Mouse (Mus musculus): ENCODE measurements at regions not wholly inside any gene's neighbourhood (a gene's known extent, or its start where the extent isn't known, plus 50 kb on each side); places are given as distances from the start of the nearest gene placed in this dataset.

DNA sequence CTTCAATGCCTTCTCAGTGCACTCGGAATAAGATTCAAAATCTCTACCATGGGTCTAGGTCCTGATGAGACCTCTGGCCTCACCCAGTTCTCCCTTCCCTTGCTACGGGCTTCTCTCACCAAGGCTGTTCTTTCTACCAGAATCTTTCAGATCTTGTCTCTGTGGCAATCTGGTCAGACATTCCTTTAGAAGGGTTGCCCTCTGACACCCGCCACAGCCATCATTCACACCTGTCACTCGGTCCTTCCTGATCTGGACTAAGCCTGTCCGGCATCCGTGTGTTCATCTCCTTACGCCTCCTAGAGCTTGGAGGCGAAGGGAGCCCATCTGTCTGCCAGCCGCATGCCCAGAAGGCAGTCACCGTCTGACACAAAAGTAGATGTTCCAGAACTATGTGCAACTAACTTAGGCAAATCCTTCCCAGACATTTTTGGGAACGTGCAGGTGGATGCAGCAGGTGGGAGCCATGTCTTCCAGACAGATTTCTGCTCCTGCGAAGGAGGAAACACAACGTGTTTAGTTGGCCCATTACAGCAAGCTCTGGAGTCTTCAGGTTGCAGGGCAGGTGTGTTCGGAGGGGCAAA lies 77.7 kb downstream of the Fam76b start:
- DNase-seq (ENCODE audit: low read depth): no peak

DNA sequence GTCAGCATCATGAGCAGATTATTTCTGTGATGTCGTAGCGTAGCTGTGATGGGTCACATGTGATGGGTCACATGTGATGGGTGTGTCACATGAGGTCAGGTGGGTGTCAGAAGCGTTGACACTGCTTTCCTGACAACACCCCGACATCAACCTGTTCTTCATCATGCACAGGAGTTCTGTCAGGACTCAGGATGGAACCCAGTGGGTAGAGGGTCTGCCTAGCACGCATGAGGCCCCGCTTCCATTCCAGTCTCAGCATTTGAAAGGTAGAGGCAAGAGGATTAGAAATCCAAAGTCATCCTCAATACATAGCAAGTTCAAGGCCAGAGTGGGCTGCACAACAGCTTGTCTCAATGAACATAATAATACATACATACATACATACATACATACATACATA lies 79.2 kb downstream of the Fam76b start:
- DNase-seq (ENCODE audit: low read depth): no peak

DNA sequence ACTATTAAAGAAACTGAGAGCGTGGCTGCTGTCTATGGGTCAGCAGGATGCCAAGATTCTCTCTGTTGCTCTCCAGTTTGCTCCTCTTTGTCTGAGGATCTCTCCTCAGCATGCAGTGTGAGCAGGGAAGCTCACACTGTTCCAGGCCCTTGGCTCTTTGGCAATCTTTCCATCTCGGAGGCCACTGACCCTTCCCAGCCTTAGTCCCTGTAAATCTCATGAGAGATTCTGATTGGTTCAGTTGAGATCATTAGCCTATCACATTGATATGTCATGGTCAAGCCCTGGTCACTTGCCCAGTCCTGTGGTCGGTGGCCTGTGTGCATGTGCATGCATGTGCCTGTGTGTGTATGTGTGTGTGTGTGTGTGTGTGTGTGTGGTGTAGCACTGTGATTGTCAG lies 82.1 kb downstream of the Fam76b start:
- DNase-seq (ENCODE audit: low read depth): no peak

DNA sequence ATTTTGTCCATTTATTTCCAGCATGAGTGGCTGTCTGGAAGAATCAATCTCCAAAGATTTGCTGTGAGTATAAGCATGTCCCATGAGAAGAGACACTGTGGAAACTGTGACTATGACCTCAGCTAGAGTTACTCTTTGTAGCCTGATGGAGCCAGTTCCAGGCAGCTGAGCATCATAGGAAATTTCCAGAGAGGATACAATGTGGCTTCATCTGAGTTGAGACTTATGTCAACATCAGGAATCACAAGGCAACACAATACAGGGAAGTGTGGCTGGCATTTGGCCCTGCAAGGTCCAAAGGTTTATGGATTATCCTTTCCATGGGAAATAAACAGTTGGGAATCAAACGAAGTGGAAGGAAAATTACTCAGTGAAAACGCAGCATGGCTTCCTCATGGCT lies 82.6 kb downstream of the Fam76b start:
- DNase-seq (ENCODE audit: low read depth): no peak

DNA sequence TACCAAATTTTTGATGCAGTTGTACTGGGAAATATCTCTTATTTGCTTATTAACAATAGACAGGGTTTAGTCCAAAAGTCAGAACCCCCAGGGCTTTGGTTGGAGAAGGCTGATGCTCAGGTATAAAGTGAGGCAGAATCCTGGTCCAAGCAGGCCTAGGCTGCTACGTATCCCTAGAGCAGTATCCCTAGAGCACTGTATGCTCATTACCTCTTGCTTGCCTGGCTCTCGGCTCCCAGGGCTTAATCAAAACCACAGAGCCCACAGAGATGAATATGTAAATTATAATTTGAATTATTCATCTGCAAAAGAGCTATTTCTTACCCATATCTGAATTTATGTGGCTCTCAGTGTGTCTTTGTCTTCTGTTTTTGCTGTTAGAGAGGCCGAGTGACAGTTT lies 85.9 kb downstream of the Fam76b start:
- no peak for DNase-seq (ENCODE audit: low read depth)

DNA sequence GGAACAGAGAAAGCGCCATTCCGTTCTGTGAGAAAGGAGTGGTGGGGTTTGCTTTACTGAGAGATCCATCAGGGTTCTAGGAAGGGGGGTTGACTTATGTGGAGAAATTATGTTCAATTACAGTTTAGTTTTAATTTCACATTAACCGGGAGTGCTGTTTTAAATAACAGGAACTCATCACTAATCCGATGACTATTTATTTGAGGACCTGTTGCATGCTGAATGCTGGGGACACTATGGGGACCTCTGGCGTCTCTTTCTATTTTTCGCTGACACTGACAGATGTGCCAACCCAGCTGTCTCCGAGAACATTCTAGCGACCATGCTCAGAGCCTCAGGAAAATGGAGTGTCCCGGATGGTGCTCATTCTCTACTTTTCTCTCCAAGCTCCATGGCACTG lies 86.6 kb downstream of the Fam76b start:
- DNase-seq (ENCODE audit: low read depth): no peak

DNA sequence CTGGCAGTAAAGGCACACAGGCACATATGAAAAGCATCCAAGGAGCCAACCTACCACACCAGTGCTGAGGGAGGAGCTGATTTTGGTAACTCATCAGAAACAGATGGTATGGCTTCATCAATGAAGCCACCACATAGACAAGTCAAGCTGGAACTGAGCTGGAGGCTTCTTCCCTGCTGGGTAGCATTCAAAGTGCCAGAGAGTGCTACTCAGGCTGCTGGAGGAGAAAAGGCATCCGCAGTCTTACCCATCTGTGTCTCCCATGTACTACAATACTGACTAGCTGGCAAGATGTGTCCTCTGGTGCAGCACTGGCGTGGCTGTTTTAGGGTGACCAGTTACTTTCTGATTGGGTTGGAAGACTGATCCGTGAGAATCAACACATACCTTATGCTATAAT lies 87.3 kb downstream of the Fam76b start:
- DNase-seq (ENCODE audit: low read depth): no peak

DNA sequence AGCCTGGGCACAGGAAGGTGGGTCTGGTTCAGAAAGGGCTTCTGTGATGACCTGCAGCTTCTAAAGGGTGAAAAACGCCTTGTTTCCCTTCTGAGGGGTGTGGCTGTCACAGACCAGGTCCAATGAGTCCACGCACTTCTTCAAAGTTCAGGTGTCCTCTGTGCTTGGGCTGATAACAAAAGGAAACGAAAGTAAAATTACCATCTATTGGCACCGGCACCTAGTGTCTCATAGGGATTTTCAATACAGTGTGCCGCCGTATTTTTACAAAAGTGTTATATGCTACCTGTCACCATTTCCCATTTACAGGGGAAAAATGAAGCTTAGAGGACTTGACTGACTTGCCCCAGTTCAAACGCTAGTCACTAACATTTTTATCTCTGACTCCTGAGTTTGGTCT lies 89.3 kb downstream of the Fam76b start:
- no peak for DNase-seq (ENCODE audit: low read depth)

DNA sequence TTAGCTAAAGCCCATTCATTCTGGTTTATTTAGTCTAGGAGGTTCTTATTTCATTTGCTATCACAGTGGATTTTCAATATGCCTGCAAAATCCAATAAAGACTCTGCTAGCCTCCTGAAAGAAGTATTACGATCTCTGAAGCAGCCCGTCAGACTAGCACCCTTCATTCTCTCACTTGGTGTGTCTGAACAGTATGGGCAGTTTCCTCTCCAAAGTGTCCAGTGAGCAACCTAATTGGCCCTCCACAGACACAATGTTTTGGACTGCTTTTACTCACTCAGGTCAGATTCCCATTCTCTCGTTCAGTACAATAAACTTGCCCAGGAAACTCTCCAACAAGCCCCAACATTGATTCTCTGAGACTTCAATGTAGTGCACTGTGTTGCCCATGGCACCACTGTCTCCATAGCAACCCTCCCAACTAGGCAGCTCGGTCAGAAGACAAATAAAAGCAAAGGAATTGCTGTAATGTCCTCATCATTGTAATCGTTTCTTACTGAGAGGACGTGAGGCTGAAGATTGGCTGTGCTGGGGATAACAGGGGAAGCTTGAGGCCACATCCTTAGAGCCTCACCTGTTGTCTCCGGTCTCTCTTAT lies 91.2 kb downstream of the Fam76b start:
- DNase-seq (ENCODE audit: low read depth): no peak

DNA sequence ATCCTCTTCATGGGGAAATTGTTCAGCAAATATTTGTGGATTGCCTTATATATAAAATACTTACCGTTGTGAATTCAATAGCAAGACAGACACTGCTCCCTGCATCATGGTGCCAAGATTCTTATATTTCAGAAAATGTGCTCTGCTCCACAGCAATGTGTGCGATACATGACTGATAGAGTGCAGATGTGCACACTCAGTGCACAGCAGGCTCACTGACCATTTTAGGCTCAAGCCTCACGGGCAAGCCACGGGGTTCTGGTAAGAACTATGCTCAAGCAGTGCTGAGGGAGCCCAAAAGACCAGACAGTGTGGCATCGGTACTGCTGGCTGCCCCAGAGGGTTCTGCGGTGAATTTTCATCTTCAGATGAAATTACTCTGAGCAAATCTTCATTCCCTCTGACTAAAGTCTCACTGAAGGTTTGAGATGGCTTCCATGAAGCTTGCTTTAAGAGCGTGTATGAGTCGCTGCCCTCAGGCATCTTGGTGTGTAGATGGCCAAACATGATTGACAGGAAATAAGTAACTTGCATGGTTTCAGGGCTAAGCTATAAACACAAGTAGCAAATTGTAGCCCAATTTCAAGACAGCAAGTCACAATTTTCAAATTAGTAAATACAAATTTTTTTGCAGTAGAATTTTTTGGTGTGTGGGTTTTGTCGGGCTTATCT lies 92.4 kb downstream of the Fam76b start:
- no peak for DNase-seq (ENCODE audit: low read depth)

DNA sequence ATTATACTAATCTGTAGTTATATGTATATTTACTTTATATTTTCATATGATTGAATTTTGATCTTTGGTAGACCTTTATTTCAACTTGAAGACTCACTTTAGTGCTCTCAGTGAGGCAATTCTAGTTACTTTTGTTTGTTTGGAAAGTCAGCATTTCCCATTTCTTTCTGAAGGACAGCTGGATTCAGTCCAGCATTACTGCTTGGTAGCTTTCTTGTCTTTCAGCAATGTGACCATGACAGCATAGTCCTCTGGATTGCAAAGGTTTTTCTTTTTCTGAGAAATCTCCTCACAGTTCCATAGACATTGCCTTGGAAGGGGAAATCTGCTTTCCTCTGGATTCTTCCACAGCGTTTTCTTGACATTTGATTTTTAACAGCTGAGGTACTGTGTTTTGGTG lies 93.1 kb downstream of the Fam76b start:
- no peak for DNase-seq (ENCODE audit: low read depth)

DNA sequence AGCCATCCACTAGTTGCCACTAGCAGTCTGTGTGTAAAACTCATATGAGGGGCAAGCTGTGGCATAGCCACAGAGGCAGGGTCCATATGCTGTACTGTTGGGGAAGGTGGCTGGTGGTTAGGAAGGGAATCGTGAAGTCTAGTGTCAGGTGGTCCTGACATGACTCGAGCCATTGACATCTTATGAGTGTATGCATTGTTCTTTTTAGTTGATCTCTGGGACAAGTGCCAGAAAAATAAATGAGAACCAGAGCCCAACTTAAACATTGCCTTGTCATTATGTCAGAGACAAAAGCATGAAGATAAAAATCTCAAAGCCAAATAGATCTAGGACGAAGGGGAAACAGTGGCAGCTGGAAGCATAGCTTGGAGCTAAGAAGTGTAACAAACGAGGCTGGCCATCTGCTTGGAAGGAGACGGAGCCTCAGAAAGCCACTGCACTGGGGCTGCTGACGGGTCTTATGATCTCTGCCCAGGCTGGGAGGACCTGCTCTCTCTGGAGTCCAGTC lies 104.5 kb downstream of the Fam76b start:
- no peak for DNase-seq (ENCODE audit: low read depth)

DNA sequence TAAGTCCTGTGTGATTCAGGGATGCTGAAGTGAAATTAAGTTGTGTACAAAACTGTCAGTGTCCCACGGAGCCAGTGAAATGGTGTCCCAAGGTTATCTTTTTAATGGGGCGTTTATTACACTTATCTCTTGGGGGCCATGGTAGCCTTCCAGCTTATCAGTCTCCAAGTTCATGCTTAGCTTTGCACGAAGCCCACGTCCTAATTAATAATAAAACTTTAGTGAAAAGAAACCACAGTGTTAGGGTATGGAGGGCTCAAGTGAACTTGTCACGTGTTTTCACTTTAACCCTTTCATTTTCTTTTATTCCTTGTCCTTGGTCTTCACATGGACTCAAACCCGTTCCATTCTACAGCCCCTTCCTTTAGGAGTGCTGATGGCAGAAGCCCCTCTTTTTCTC lies 105.9 kb downstream of the Fam76b start:
- no peak for DNase-seq (ENCODE audit: low read depth)

DNA sequence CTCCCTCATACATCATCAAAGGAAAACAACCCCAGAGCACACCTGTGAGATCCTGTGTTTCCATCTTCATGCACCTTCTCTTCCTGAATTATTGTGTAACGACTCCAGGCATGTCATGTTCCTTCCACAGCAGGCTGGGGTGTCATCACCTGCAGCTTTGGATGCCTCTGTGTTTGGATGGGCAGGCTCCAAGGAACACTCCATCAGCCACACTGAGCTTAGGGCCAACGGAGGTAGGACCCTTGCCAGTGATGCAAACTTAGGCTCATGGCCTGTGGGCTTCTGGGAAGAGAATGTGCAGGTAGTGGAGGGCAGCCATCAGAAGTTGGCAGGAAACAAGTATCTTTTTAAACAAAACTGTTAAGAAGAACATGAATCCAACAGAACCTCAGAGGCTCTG lies 109.8 kb downstream of the Fam76b start:
- DNase-seq (ENCODE audit: low read depth): no peak

DNA sequence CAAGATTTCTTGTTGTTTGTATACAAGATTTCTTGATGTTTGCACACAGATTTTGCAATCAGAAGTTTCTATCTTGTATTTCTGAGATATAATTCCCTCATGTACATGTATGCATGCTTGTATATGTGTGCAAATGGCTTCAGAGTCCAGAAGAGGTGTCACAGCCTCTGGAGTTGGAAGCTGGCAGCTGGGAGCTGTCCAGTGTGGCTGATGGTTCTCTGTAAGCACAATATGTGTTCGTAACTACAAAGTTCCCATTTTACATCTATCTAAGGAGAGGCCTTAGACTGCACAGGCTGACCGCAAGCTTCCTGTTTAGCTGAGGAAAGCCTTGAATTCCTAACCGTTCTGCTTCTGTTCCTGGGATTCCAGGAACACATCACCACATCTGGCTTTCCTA lies 119.0 kb downstream of the Fam76b start:
- DNase-seq (ENCODE audit: low read depth): no peak

DNA sequence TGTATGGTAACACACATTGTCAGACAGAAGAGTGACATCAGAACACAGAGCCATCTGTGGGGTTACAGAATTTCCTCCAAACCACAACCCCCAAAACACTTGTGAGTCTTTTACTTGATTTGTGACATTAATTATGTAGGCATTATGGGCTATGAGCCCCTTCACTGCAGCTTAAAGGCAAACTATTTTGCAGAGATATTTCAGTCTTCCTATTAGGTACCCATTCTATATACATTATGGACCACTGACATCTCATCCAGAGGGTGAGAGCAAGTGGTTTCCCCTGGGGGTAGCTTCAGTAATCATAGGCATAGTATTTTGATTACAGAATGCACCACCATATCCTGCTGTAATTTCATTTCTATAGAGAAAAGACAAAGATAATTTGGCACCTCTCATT lies 124.6 kb downstream of the Fam76b start:
- DNase-seq (ENCODE audit: low read depth): no peak

DNA sequence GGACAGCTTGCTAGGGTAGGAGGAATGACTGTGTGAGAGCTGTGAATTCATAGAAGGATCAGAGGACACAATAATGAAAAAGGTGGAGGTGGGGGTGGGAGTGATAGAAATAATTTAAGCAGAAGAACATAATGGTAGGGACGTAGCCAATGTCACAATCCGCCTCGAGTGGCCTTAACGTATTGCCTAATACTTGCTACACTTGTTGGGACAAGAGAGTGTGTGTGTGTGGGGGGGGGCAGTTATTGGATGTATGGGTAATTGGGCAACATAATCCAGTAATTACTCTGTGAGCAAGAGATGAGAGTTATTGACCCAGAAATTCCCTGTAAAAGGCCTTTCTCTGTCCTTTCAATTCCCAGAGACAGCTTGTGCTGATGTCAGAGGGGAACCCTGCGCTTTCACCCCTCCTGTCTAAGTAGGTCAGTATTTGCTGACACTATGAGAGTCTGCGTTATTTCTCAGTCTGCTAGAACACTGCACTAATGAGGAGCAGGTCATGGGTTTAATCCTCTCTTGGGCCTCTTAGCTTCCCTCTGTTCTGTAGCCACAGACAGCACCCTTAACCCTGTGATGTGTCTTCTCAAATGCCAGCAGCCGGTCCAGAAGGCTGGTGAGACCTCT lies 135.7 kb downstream of the Fam76b start:
- no peak for DNase-seq (ENCODE audit: low read depth)

DNA sequence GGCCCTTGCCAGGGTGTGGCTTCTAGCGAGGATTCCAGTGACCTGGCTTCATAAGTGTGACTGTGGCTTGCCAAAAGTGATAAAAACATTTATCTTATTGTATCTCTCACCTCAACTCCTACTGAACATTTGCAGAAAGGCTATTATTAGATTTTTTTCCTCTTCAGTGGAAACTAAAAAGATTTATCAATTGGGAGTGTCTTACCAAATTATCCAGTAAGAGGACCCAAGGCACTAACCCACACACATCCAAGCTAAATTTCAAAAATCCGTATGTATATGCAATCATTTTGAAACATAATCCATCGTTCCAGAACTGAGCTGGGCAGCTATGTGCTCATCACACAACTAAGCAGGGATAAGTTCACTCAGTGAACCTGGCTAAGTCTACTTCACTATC lies 136.3 kb downstream of the Fam76b start:
- DNase-seq (ENCODE audit: low read depth): no peak

DNA sequence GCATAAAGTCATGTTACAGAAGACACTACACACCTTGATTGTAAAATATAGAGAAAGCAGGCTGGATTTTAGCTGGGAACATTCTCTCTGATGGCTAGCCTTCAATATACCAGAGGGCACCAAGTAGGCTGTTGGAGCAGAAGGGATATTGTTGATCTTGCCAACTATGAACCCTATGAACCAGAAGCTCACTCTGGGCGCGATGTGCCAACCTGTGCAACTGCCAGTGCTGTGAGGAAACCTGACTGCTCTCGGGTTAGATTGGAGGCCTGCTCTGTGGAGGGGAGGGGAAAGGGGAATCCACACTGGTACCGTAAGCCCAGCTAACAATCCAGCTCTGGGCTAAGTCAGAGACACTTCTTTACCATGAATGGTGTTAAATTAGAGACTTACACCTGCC lies 136.7 kb downstream of the Fam76b start:
- no peak for DNase-seq (ENCODE audit: low read depth)

DNA sequence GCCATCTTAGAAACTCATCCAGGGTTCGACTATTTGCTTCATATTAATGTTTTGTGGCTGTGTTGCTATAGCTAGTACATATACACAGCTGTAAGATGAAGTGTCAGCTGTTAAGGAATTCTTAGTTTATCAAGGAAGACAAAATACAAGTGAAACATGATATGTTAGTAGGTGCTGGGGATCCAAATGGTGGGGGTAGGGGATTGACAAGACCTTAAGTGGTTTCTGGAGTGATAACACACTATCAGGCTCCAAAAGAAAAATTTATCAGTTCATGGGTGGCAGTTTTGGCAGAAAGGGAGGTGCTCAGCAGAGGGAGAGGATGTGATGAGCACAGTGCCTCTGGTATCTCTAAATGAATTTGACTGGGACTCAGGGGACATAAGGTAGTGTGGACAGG lies 138.7 kb downstream of the Fam76b start:
- no peak for DNase-seq (ENCODE audit: low read depth)

DNA sequence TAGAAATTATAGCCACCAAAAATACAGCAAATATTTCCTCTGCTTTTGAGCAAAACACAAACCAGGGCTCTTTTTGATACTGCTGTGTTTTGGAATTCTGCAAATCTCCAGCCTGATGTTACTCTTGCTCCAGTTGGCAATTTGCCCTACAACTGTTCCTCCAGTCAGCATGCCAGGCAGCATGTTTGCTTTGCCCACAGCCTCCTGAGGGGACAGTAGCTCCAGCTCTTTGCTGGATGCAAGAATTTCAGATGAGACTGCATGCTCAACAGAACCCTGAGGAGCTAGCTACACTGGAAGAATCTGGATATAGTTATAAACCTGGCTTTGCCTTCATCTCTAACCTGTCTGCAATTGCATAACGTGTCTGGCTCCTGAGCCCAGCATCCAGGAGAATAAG lies 141.7 kb downstream of the Fam76b start:
- no peak for DNase-seq (ENCODE audit: low read depth)

DNA sequence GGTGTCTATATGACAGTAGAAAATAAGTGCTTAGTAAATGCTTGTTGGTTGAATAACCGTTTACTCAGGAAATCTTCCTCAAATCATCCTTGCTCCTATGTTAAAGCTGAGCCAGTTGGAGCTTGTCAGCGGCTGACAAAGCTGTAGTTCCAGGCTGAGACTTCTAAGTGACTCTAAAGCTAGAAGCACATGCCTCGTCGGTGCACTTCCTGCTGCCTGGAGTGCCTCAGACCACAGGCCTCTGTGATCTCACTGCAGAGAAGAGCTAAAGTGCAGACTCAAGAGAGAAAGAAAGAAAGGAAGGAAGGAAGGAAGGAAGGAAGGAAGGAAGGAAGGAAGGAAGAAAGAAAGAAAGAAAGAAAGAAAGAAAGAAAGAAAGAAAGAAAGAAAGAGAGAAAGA lies 146.1 kb downstream of the Fam76b start:
- no peak for DNase-seq (ENCODE audit: low read depth)

DNA sequence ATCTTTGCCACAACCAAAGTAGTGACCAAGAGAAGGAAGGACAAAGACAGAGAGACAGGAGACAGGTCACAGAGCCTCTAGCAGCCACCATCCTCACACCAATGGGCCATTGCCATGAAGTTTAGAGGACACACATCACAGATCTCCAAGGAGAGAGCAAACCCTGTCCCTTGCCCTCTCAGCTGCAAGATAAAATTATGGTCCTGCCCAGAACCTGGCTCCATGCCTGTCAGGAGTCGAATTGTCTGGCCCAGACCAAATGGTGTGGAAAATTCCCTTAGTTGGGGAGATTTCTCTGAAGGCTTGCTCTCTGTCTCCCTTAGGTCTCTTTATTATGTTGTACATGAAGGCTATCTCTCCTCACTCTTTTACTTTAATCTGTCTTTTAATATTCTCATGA lies 147.4 kb downstream of the Fam76b start:
- no peak for DNase-seq (ENCODE audit: low read depth)
